Mouse (Mus musculus) heart, postnatal 36 days (tissue): ENCODE measurements at regions not wholly inside any gene's neighbourhood (a gene's known extent, or its start where the extent isn't known, plus 50 kb on each side); places are given as distances from the start of the nearest gene placed in this dataset.
A peak's percentile ranks its signal among the peaks of the same experiment; 100 is the strongest.

Experiments used
- DNase-seq, 2 experiments: peaks; one replicate each; pipeline ENCODE4 v3.0.0; 2021 to 2022
- intact Hi-C: fragments of 180-260 bp; cut with DNase I; formaldehyde crosslinking; loops from one replicate; pipeline ENCODE4 v1.15.1; 2025

DNA sequence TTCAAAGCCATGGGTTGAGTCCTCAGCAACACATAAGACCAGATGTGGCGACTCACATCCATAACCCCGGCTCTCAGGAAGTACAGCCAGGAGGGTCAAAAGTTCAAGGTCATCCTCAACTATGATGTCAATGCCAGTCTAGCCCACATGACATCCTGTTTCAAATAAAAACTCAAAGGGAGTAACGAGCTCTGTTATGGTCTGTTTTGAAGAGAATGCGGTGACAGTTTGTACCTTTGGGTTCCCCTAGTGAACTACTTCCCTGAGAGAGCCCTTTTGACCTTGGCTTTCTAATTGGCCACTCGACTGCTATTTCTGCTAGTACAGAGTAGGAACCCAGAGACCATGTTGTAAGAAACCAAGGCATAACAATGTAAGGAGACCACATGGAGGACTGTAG, 119.7 kb upstream of the Plekha5 start:
- intact Hi-C loops = no loop called here
- no peak for DNase-seq

GRCm38 (mm10) chr6:140300470-140301145, 123.2 kb upstream of the Plekha5 start:
- peak; percentile 50 to 69 for DNase-seq
- intact Hi-C loops = no loop called here

GRCm38 (mm10) chr6:140299653-140300052, 124.2 kb upstream of the Plekha5 start:
- intact Hi-C loops = no loop called here
- no peak for DNase-seq

DNA sequence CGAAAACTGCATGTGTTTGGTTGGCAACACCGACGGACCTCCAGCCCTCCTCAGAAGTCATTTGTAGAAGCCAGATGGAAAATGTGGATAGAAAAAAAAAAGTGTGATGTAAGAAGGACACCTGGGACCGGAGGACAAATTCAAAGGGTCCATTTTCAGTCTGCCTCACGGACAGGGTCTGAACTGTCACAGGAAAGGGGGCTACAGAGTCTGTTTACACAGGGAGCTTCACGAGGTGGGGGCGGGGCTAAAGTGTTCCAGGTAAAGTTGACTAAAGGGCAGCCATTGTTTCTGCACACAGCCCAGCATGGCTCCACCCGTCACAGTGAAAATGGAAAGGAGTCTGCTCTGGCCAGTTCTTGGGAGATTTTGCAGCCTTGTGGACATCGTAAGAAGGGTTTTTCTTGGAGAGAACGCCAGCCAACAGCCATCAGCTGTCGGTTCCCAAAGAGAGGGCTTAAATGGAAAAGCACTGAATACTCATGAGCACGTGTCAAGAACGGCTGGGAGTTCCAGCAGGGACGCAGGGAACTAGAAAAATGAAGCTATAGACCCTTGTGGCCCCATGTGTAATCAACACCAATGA, 125.8 kb upstream of the Plekha5 start:
- intact Hi-C loops = no loop called here
- DNase-seq = no peak

DNA sequence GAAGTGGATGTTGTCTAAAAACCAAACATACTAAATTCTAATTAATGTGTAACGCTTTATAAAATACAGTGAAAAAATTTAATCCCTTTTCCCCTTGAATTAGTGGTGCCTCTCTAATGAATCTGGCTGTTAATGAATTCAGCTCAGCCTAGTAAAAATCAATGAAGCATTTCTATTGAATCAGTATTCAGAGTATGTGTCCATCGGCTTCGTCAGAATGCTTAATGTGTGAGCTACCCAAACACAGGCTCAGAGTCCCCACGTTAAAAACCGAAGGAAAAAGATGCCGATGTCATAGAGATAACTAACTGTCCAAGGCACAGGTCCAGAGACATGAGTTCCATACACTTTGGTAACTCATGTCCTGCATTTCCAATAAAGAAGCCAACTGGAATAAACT, 126.3 kb upstream of the Plekha5 start:
- no peak for DNase-seq
- intact Hi-C loops = no loop called here

GRCm38 (mm10) chr6:140290109-140290508, 133.7 kb upstream of the Plekha5 start:
- no peak for DNase-seq
- intact Hi-C loops = no loop called here

GRCm38 (mm10) chr6:140288799-140289198, 135.1 kb upstream of the Plekha5 start:
- DNase-seq = no peak
- intact Hi-C loops = no loop called here

- intact Hi-C loops = no loop called here
- DNase-seq = no peak
Measured at GRCm38 (mm10) chr6:140282285-140282577, 141.6 kb upstream of the Plekha5 start.

DNA sequence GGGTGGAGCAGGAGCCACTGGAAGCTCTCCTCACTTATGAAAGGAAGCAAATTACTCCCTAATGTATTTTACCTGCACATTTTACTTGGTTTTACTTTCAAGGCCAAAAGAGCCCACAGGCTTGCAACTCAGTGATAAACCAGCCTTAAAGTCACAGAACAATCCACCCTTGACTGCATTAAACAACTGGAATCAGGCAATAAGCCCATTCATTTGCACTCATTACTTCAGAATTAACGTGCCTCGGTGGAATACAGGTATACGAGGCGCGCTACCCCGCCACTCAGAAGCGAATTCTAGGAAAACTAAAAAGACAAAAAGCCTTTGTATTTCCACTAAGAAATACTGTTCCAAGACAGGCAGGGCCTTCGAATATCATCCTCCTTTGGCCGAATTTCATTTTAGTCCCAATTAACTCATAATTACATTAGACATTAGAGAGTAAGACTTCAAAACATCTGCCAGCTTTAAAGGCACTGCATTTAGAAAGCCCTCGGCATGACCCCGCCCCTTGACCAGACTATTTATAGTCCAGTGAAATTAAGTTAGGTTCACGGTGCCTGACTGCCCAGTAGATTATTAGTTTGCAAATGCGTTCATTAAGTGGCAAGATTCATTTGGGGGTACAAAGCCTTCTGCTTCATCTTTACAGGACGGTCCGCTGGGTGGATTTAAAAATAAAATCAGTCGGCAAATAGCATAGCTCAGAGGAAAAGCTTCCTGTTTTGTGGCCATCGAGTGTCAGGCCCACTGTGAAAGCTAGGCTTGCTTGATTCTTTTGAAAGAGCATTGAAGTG, 142.2 kb upstream of the Plekha5 start:
- intact Hi-C loops = no loop called here
- peak in 1 of 2 experiments; percentile 13 for DNase-seq

GRCm38 (mm10) chr6:140280817-140281475, 142.9 kb upstream of the Plekha5 start:
- no peak for DNase-seq
- intact Hi-C loops = no loop called here

DNA sequence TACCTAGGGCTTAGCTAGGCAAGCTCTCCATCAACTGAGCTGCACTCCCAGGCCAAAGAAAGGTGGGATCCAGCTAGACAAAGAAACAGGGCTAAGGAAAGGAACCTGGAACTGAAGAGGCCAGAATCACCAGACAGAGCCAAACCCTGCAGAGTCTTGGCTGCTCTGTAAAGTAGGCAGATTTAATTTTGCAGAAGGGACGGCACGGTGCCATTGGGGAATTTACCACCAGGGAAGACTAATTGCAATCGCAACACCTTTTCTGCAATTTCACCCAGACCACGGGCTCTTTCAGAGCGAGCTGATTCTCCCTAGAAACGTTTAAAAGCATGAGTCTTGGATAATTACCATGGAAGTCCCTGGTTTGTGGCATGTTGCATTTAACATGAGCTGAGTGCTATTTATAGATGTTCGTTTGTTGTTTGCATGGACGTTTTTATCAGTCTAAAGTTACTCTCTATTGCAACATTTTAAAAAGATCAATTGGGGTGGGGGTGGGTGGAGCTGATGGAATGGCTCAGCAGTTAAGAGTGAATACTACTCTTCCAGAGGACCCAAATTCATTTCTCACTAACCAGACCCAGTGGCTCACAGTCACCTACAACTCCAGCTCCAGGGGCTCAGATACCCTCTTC, 144.0 kb upstream of the Plekha5 start:
- DNase-seq = no peak
- intact Hi-C loops = no loop called here

DNA sequence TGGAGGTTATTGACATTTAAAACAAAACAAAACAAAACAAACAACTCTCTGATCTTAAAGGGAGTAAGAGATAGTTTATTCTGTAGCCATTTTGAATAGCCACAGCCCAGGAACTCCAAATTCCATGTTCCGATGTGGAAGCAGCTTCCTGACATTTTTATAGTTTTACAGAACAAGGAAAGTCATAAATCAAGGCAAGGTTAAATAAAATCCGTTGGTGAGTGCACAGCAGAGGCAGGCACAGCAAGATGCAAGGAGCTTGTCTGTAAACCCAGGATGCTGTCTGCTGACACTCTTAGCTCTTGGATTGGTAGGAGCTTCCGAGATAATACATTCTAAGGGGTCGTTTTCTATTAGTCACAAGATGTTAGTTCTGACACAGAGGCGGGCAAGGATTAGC, 145.1 kb upstream of the Plekha5 start:
- intact Hi-C loops = no loop called here
- no peak for DNase-seq

- intact Hi-C loops = no loop called here
- DNase-seq = no peak
Measured at GRCm38 (mm10) chr6:140270592-140270991, 153.3 kb upstream of the Plekha5 start.

DNA sequence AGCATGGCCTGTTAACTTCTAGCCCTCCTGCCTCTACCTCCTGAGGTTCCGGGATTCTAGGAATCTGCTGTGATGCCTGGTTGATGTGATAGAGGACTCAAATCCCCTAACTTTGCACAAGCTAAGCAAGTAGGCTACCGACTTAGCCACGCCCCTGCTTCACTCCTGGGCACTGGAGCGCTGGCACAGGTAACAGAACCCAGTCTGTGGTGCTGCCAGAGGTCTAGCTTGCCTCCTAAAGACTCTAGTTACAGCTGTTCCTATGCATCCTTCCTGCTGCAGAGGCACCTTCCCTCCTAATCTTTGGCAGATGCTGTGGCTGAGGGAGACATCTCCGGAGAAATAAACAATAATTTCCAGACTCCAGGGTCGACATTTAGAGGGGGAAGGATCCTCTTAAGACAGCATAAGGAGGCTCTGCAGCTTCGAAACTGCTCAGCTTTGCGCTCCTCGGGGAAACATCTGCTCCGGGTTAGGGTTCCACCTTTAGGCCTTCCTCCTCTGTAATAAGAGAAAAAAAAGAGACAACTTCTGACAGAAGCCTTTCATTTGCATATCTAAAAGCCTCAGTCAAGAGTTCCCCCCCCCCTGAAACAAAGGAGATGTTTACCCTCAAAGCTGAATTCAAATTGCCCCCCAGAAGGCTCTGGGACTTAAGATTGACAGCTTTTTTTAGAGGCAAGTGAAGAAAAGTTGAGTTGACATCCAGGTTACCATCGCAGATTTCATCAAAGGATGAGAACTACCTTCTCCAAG, 155.4 kb upstream of the Plekha5 start:
- intact Hi-C loops = no loop called here
- no peak for DNase-seq

- DNase-seq = no peak
- intact Hi-C loops = no loop called here
Measured at GRCm38 (mm10) chr6:140263920-140264319, 159.9 kb upstream of the Plekha5 start.

GRCm38 (mm10) chr6:140261813-140262212, 162.0 kb upstream of the Plekha5 start:
- intact Hi-C loops = no loop called here
- no peak for DNase-seq

DNA sequence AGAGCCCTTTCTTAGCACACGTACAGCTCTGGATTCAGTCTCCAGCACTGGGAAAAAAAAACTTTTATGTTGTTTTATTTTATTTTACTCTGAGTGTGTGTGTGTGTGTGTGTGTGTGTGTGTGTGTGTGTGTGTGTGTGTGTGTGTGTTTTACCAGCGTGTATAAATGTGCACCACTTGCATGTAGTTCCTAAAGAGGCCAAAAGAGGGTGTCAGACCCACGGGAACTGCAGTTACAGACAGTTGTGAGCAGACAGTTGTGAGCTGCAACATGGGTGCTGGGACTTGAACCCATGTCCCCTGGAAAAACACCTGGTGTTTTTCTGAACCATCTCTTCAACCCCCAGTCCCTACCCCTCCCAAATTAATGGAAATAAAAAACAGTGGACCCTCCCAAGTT, 165.1 kb upstream of the Plekha5 start:
- no peak for DNase-seq
- intact Hi-C loops = no loop called here

DNA sequence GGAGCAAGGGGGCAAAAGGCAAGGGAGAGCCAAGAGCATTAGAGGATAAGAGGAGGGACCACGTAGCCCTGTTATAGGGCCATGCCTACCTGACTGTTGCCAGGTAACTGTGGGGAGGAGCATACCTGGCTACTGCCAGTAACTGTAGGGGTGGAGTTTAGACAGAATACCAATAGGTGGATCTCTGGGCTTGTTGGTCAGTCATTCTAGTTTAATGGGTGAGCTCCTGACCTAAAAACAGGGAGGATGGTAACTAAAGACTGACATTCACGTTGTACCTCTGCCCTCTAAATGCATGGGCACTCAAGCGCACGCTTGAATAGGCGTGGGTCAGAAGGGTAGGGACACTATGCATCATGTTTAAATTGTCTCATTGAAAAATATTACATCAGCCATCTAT, 165.8 kb upstream of the Plekha5 start:
- intact Hi-C loops = no loop called here
- DNase-seq = no peak

DNA sequence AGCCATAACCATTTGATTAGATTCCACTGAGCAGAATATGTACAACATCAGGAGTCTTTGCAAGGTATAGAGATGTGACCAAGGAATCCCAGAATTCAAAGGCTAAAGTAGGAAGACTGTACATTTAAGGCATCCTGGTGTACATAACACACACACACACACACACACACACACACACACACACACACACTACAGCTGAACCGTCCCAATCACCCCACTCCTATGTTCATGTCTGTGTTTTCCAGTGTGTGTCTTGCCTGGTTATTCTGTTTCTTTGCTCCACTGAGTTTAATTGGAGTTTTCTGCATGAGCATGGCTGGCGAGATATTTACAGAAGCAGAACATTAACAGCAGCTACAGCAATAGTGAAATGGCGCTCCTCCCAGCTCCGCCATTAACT, 172.3 kb upstream of the Plekha5 start:
- intact Hi-C loops = no loop called here
- DNase-seq = no peak

DNA sequence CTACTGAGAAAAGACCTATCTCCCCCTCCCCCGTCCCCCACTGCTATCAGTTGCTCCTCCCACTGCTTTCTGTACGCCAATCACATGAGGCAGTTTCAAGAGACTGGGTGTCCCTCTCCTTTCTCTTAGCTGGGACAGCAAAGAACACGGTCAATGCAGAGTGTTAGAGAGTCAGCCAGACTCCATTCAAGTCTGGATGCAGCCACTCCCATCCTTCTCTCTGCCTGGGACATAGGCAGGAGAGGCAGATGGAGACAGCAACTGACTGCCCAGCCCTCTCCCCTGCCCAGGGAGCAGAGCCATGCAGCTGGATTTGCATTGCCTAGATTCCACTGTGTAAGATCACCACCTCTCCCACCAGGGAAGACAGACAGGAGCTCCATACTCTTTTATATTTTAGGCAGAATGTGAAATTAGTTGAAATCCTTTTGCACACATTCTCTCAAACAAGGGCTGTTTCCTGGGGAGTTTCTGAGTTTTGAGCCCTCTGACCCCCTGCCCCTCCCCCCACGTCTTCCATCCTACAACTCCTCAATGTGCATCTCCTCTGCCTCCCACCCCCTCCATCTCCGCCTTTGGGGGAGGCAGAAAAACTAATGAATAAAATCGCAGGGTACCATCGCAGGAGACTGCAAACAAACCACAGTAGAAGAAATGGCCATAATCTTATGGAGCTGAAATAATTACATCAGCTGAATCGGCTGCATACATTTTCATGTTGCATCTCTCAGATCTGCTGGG, 180.3 kb upstream of the Plekha5 start:
- intact Hi-C loops = no loop called here

More for the DNA sequence above, 180.3 kb upstream of the Plekha5 start:
- no peak for DNase-seq
